Mouse (Mus musculus) heart, embryonic 11.5 days (tissue): Measurements from ENCODE around the gene Lcmt1. TPM values are rescaled to one million over a fixed set of nuclear protein-coding genes. Genes with fewer than 3 reads are reported as not detected.
A peak's percentile ranks its signal among the peaks of the same experiment; 100 is the strongest.

Experiments
- ATAC-seq: fragments of 200-750 bp; cut with Nextera tagmentation; replicated peaks from 2 replicates; pipeline ENCODE4 v1.8.0; 2017; ENCODE audit warnings: moderate library complexity; ENCODE audit not compliant: insufficient number of reproducible peaks, low FRiP score, low TSS enrichment
- H3K27ac ChIP-seq: fragments of 300-500 bp; sonication (generic); 2 replicates; pipeline ENCODE4 v1.5.1; 2014; ENCODE audit warnings: mild to moderate bottlenecking, low read depth, low read length
- H3K27me3 ChIP-seq: fragments of 300-500 bp; sonication (generic); 2 replicates; pipeline ENCODE4 v1.6.1; 2014; ENCODE audit warnings: mild to moderate bottlenecking, low read length, mixed read lengths; ENCODE audit not compliant: control insufficient read depth, insufficient read depth
- H3K36me3 ChIP-seq: fragments of 300-500 bp; sonication (generic); 2 replicates; pipeline ENCODE4 v1.6.1; 2014; ENCODE audit warnings: mild to moderate bottlenecking, low read length, moderate library complexity, mixed read lengths; ENCODE audit not compliant: control insufficient read depth, insufficient read depth
- H3K4me1 ChIP-seq: fragments of 300-500 bp; sonication (generic); 2 replicates; pipeline ENCODE4 v1.6.1; 2014; ENCODE audit warnings: low read length; ENCODE audit not compliant: control insufficient read depth, insufficient read depth
- H3K4me2 ChIP-seq: fragments of 300-500 bp; sonication (generic); 2 replicates; pipeline ENCODE4 v1.6.1; 2014; ENCODE audit warnings: mild to moderate bottlenecking, moderate library complexity
- H3K4me3 ChIP-seq: fragments of 300-500 bp; sonication (generic); 2 replicates; pipeline ENCODE4 v1.5.1; 2014; ENCODE audit warnings: low read depth, low read length
- H3K9ac ChIP-seq: fragments of 300-500 bp; sonication (generic); 2 replicates; pipeline ENCODE4 v1.6.1; 2014; ENCODE audit warnings: mild to moderate bottlenecking, low read depth, low read length, moderate library complexity
- H3K9me3 ChIP-seq: fragments of 300-500 bp; sonication (generic); replicated peaks from 2 replicates; pipeline ENCODE4 v1.6.1; 2016; ENCODE audit warnings: low read length; ENCODE audit not compliant: control insufficient read depth
- WGBS: fragments of 180-500 bp; shearing (Covaris S2); extraction: QIAGEN DNeasy Blood & Tissue Kit; methylation state at CpG from one replicate; pipeline ENCODE4 v1.1.7; 2014; ENCODE audit not compliant: insufficient replicate concordance; 5-methylcytosine and 5-hydroxymethylcytosine counted together
- polyA plus RNA-seq: library from polyadenylated mRNA; unstranded; fragments of >200 nt; fragmentation: Nextera tagmentation; extraction: Ambion mirVana; gene quantifications from 2 replicates; pipeline ENCODE4 v1.2.1, GENCODE M21; 2014

Gene Lcmt1
- 40.6 and 47.4 TPM in 2 replicates for polyA plus RNA-seq

GRCm38 (mm10) chr7:123369759-123370481 lies at the start of gene Lcmt1, which contains the start of gene Arhgap17:
Gene Lcmt1 (plus strand): TSS chr7:123369784.
Gene Arhgap17 (minus strand): TSS chr7:123369915.
- H3K27ac ChIP-seq = peak within 1 kb of the TSS; percentile 82
- no peaks in the 10 kb centered on the region for H3K36me3 ChIP-seq
- H3K4me1 ChIP-seq = peaks cover 28% of the 10 kb centered on the region
- H3K27me3 ChIP-seq = no peaks in the 10 kb centered on the region
- under 1% methylated on average over 64 of the region's 64 CpGs for WGBS
- H3K9me3 ChIP-seq = no peaks in the 10 kb centered on the region
- peak within 1 kb of the TSS; percentile 71 for H3K4me3 ChIP-seq
- peak within 1 kb of the TSS; percentile 78 for H3K9ac ChIP-seq
- peak; percentile 98 for ATAC-seq
- H3K4me2 ChIP-seq = peak within 1 kb of the TSS; percentile 87

- no peak overlapping the region for H3K4me3 ChIP-seq
- H3K9me3 ChIP-seq = no peaks in the 10 kb centered on the region
- no peak overlapping the region for H3K27ac ChIP-seq
- 77% methylated on average over 13 of the region's 13 CpGs for WGBS
- H3K36me3 ChIP-seq = peaks cover 10% of the 10 kb centered on the region
- H3K27me3 ChIP-seq = no peaks in the 10 kb centered on the region
- H3K9ac ChIP-seq = no peak overlapping the region
- H3K4me2 ChIP-seq = no peak overlapping the region
- H3K4me1 ChIP-seq = peaks cover 16% of the 10 kb centered on the region
- ATAC-seq = no peak
Observed at GRCm38 (mm10) chr7:123322452-123323121, 47.0 kb upstream of the Lcmt1 start.

GRCm38 (mm10) chr7:123323388-123323787 lies 46.2 kb upstream of the Lcmt1 start:
- H3K9ac ChIP-seq = no peak overlapping the region
- H3K27ac ChIP-seq = no peak overlapping the region
- no peak overlapping the region for H3K4me2 ChIP-seq
- H3K9me3 ChIP-seq = no peaks in the 10 kb centered on the region
- no peak for ATAC-seq
- H3K4me1 ChIP-seq = peaks cover 24% of the 10 kb centered on the region
- no peaks in the 10 kb centered on the region for H3K27me3 ChIP-seq
- 77% methylated on average over 2 of the region's 2 CpGs for WGBS
- H3K36me3 ChIP-seq = peaks cover 7% of the 10 kb centered on the region
- H3K4me3 ChIP-seq = no peak overlapping the region

GRCm38 (mm10) chr7:123324105-123324504 lies 45.5 kb upstream of the Lcmt1 start:
- Histone ChIP-seq H3K27me3 (no peaks in the 10 kb centered on the region), H3K4me3 (no peak overlapping the region), H3K36me3 (peaks cover 6% of the 10 kb centered on the region), H3K9me3 (no peaks in the 10 kb centered on the region), H3K9ac (no peak overlapping the region), H3K4me1 (peaks cover 27% of the 10 kb centered on the region), H3K4me2 (no peak overlapping the region), H3K27ac (no peak overlapping the region)
- WGBS = 82% methylated on average over 1 of the region's 1 CpGs
- 0 out of 2 replicates have a peak, but pooled peaks have one; percentile 12 for ATAC-seq

- H3K9me3 ChIP-seq = no peaks in the 10 kb centered on the region
- H3K36me3 ChIP-seq = no peaks in the 10 kb centered on the region; the same call in 1 of the 2 replicates
- H3K4me2 ChIP-seq = no peak overlapping the region
- WGBS = 66% methylated on average over 5 of the region's 5 CpGs
- H3K9ac ChIP-seq = no peak overlapping the region
- no peaks in the 10 kb centered on the region for H3K27me3 ChIP-seq
- peaks cover 27% of the 10 kb centered on the region for H3K4me1 ChIP-seq
- no peak overlapping the region for H3K27ac ChIP-seq
- H3K4me3 ChIP-seq = no peak overlapping the region
- ATAC-seq = no peak
Observed at GRCm38 (mm10) chr7:123326062-123326461, 43.5 kb upstream of the Lcmt1 start.

- no peak overlapping the region for H3K4me3 ChIP-seq
- no peak for ATAC-seq
- no peak overlapping the region for H3K4me2 ChIP-seq
- peaks cover 27% of the 10 kb centered on the region for H3K4me1 ChIP-seq
- no peaks in the 10 kb centered on the region for H3K27me3 ChIP-seq
- H3K9me3 ChIP-seq = no peaks in the 10 kb centered on the region
- no peak overlapping the region for H3K9ac ChIP-seq
- no peaks in the 10 kb centered on the region; the same call in 1 of the 2 replicates for H3K36me3 ChIP-seq
- 47% methylated on average over 4 of the region's 4 CpGs for WGBS
- H3K27ac ChIP-seq = no peak overlapping the region
Observed at GRCm38 (mm10) chr7:123326901-123327300, 42.7 kb upstream of the Lcmt1 start.

GRCm38 (mm10) chr7:123327909-123328308 lies 41.7 kb upstream of the Lcmt1 start:
- Histone ChIP-seq H3K27me3 (no peaks in the 10 kb centered on the region), H3K36me3 (no peaks in the 10 kb centered on the region; the same call in 1 of the 2 replicates), H3K4me2 (no peak overlapping the region), H3K4me1 (peaks cover 27% of the 10 kb centered on the region), H3K9ac (peak overlapping the region; percentile 30; the same call in 1 of the 2 replicates), H3K27ac (no peak overlapping the region), H3K4me3 (no peak overlapping the region), H3K9me3 (no peaks in the 10 kb centered on the region)
- WGBS = 54% methylated on average over 4 of the region's 4 CpGs
- no peak for ATAC-seq

GRCm38 (mm10) chr7:123330506-123330905 lies 39.1 kb upstream of the Lcmt1 start:
- Histone ChIP-seq H3K27ac (no peak overlapping the region), H3K9me3 (no peaks in the 10 kb centered on the region), H3K4me1 (peaks cover 27% of the 10 kb centered on the region), H3K27me3 (no peaks in the 10 kb centered on the region), H3K4me2 (no peak overlapping the region), H3K4me3 (no peak overlapping the region), H3K36me3 (no peaks in the 10 kb centered on the region), H3K9ac (no peak overlapping the region)
- no peak for ATAC-seq
- WGBS = 86% methylated on average over 9 of the region's 9 CpGs
